Mouse (Mus musculus) left cerebral cortex, adult 11 months (tissue): Measurements from ENCODE around the gene Sptlc3.
A peak's percentile ranks its signal among the peaks of the same experiment; 100 is the strongest.

Source experiments
- DNase-seq: peaks from one replicate; pipeline ENCODE4 v3.0.0; 2022; ENCODE audit warnings: low spot score

The Sptlc3 gene

DNA sequence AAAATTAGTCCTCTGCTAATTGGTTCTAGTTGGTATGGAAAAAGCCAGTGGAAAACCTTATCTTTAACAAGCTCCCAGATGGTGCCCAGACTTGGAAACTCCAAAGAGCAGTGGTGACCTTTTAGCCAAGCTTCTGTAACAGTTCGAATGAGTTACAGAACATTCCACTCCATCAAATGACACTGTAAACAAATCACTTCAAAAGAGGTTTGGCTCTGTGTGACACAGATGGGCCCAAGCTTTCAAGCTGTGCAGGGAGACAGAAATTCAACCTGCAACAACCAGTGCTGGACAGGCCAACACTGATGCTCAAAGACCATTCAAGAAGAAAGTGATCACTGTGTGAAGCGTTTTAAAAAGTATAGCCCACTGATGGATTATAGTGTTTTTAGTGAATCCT, 144.1 kb downstream of the Sptlc3 start:
- DNase-seq = no peak

DNA sequence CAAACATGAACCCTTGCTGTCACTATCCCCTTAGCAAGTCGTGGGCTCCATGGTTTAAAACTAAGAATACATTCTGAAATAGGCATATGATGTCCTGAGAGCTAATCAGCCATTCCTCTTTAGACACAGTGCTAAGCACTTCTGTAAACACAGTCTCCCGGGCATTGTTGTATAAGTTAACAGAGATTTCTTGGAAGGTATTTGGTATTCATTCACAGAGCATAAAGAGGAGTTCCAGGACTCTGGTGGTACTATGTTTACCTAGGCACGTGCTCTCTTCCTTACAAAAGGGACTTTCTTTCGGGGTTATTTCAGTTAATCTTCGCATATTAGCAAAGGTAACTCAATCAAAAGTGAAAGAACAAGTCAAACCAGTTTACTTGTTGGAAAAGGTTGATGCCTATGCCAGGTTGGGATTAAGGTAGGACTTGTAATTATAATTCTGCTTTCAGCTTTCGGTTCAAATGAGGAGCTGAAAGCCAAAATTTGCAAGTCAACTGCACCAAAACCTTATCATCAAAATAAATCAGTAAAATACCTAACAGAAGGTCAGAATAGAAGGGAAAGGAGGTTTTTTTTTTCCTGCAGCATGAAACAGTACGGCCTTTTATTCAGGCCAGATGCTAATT, 148.2 kb downstream of the Sptlc3 start:
- DNase-seq = no peak

DNA sequence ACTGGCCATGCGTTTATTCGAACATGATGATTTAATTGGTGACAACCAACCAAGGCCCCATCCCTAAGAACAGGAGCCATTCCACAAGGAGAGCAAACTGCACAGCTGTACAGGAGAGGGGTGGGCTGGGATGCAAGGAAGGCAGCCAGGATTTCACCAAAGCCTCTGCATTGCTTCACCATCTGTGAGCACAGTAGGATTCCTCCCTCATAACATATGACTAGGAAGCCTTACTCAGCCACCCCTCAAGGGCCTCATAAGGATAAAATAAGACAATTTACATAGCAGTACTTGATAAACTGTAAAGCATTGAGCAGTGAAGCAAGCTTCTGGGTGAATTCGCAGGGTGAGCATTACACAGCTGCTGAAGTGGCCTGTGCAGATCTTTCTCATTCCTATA, 155.8 kb downstream of the Sptlc3 start:
- DNase-seq = peak; percentile 19

DNA sequence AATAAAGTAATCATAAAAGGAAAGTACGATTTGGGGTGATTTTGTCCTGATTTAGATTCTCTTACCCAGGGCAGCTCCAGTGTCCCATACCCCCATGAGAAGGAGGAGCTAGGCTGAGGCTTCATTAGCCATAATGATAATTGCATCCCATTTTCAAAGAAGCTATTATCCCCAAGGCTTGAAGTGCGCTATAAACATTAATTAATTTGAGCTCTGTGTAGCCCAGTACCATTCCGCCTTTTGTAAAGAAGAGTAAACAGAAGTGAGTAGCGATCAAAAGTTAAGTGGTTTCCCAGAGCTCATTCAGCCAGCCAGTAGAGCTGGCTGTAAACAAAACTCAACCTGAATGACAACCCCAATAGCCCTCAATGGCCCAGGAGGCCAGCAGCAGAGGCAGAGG, 163.0 kb downstream of the Sptlc3 start:
- no peak for DNase-seq

DNA sequence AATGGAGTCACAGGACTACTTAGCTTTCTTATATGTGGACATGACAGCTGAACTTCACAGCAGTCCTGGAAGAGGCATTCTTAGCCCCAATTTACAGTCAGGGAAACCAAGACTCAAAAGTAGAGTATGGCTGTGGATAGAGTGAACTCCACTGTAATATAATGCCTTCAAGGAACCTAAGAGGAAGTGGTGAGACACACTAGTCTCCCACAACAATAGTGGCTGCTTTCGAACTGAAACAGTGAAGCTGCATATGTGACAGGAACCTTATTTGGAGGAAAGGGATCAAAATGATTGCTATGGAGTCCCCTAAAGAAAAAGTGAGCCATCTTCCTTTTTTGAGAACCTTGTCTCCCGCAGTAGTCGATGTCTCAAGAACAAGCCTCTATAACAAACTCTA, 178.1 kb downstream of the Sptlc3 start:
- DNase-seq = no peak

DNA sequence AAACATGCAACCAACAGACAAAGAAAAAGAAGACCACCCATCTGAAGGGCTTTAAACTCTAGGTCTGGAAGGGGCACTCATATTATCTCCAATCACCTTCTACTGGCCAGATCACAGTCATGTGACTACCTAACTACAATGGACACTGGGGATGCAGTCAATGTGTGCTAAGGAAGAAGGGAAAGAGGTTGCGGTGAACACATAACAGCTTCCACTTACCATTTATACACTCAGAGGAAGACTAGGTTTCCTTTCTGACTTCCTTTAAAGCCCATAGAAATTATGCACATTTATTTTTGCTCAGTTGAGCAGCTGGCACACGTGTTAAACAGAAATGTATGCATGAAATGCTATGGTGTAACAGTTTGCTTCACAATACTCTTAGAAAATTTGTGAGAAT, 178.7 kb downstream of the Sptlc3 start:
- DNase-seq = no peak

DNA sequence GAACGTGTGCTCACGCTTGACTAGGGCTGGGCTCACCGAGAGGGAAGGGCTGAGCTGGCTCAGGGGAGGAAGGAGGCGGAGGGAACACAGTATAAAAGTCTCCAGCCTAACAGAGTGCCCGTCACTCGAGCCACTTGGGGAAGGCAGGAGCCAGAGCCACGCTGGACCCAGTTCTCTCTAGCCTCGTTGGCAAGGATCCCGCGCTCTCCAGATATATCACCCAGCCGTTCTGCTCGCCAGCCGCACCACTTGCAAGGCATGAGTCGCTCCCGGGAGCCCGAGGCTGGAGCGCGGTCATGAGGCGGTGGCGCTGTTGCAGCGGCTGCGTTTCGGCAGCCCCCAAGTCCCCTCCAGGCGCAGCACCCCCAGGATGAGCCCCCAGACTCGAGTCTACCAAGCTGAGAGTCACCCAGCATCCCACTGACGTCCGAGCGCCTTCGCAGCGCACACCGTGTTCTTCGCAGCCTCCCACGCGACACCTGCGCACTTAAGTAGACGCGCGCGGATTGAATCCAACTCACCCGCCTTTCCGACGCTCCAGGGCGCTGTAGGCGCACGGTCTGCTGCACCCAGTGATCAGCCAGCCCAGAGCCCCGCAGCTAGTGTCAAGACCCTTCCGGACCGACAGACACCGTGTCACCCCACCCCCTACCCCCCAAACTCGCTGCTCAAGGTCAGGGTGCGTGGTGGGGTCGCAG, 183.5 kb downstream of the Sptlc3 start:
- peak; percentile 64 for DNase-seq

DNA sequence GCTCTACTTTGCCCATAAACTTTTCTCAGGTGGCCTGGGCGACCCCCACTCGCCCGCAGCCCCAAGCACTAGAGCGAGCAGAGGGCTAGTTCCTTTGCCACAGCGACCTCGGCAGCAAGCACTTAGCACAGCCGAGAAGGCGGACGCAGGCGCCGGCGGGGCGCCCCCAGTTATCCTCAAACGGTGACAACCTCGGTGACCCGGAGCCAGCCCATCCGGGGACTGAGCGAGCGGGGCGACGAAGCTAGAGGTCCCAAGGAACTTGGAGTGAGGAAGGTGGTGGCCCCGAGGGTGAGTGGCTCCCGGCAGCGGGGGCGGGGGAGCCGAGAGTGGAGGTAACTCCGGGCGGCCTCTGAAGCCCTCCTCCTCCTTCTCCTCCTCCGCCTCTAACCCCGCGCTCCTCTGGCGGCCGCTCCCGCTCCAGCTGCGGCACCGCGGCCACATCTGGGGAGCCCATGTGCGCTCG, 184.1 kb downstream of the Sptlc3 start, which contains the start of gene Ism1:
Gene Ism1 (plus strand): TSS at position 370 of the 466 bp plus-strand sequence.
- DNase-seq = no peak

DNA sequence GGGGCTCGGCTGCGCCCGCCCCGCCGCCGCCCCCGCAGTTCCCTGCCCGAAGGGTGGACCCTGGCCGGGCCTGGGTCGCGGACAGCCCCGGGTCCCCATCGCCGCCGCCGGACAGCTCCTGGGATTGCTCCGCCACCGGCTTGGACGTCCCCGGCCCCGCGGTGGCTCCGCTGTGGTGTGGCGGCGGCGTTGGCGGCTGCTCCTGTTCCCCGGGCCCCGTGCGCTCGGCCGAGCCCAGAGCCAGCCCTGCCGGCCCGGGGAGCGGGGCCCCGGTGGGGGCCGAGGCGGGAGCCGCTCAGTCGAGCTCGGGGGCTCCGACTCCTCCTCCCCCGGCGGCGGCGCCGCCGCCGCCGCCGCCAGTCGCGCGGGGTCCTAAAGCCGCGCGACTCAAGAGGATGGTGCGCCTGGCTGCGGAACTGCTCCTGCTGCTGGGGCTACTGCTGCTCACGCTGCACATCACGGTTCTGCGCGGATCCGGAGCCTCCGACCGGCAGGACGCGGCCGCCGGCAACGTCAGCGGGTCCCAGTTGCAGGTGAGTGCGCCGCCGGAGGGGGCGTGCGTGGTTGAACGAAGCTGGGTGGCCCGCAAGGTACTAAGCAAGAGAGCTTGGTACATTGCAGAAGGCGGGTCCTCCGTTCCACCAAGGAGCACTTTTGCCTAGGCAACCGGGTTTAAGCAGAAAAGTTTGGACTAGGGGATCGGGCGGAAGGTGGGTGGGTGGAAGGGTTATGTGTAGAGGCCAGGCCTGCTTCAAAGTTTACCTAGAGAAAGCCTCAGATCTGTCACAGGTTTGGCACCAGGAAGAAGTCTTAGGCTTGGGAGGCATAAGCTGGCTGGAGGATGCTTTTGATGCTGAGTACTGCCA, 184.8 kb downstream of the Sptlc3 start:
- DNase-seq = no peak

DNA sequence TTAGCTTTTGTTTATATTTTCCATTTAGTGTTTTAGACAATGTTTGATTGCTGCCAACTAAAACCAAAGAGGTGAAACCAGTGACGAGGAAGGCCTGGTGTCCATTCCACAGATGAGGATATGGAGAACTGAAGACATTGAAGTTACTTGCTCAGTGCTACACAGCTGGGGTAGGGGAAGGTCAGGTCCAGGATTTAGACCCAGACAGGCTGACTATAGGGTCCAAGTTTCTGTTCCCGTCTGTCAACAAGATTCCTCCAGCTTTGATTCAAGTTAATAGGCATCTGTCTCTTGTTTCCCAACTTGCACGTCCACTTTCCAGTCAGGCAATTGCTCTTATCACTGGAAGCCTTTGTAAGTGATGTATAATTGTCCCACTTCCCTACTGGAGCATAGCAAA, 188.8 kb downstream of the Sptlc3 start:
- no peak for DNase-seq
